Mouse (Mus musculus) erythroblast, embryonic 14.5 days (primary cell): Measurements from ENCODE around the gene Sesn1.

ENCODE experiments used
- GATA1 ChIP-seq: IDR thresholded peaks from 2 replicates; pipeline ENCODE4 v1.6.1; 2012; ENCODE audit warnings: low read length, inconsistent platforms, mixed read lengths
- TAL1 ChIP-seq: IDR thresholded peaks from 3 replicates; pipeline ENCODE4 v1.6.1; 2012; ENCODE audit warnings: low read length, inconsistent platforms, mixed read lengths

GRCm38 (mm10) chr10:41880777-41881176, 71.0 kb downstream of the Sesn1 start:
- no peak for TF ChIP-seq TAL1
- no peak for TF ChIP-seq GATA1
